Mouse (Mus musculus): Measurements from ENCODE around the gene Wdr20. TPM values are rescaled to one million over a fixed set of nuclear protein-coding genes. Genes with fewer than 3 reads are reported as not detected.
A peak's percentile ranks its signal among the peaks of the same experiment; 100 is the strongest.
"Not testable (repeated sequence)": the region's sequence is repeated elsewhere in the genome, so short reads cannot be mapped to it uniquely, and the experiment has no call there.

Wdr20 gene
- polyA plus RNA-seq, 1 experiment from 2014 or later, result 28.3 TPM

DNA sequence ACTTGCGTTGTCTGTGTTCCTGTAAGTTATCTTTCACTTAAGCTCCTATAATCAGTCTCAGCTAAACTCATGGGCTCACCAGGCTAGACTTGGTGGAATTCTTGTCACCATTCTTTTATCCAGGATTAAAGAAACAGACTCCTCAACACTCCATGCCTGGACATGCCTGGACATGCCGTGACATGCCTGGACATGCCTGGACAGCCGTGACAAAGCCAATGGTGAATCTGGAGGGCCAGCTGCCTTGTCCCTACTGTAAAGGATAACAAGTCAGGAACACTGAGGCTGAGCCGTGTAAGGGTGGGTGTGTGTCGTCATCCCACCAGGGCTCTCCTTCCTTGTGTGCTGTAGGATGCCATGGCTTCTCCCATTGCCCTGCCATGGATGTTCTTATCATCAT, 12.7 kb upstream of the Wdr20 start:
- Histone ChIP-seq H3K4me1 (replicated peaks) (no peaks in the 10 kb centered on the region), H3K9ac (replicated peaks) (no peak overlapping the region), H3K27ac (no peak overlapping the region), H3K9me3 (no peaks in the 10 kb centered on the region), H3K27me3 (0 out of 2 replicates have a peak, but pooled peaks cover 6% of the 10 kb centered on the region), H3K36me3 (no peaks in the 10 kb centered on the region), H3K4me2 (replicated peaks) (no peak overlapping the region), H3K4me3 (replicated peaks) (no peak overlapping the region)
- ATAC-seq, result no peak
- 91% methylated on average over 5 of the region's 5 CpGs for WGBS

DNA sequence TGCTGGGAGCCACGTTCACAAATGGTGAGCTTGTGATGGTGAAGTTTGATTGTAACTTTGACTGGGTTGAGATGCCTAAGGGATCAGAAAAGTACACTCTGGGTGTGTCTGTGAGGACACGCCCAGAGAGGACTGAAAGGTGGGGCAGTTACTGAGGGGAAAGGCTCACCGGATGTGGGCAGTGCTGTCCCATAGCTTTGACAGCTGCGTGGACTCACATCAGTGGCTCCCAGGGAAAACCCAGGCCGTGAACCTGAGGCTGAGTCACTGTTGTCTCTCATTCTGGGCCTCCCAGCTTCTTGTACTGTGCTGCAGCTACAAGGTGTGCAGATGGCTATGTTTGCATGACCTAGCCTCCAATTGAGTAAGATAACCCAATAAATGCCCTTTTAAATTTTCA, 12.3 kb upstream of the Wdr20 start:
- WGBS, result 79% methylated on average over 5 of the region's 5 CpGs
- Histone ChIP-seq H3K4me1 (replicated peaks) (no peaks in the 10 kb centered on the region), H3K9me3 (no peaks in the 10 kb centered on the region), H3K4me3 (replicated peaks) (no peak overlapping the region), H3K27me3 (0 out of 2 replicates have a peak, but pooled peaks cover 6% of the 10 kb centered on the region), H3K4me2 (replicated peaks) (no peak overlapping the region), H3K27ac (no peak overlapping the region), H3K9ac (replicated peaks) (no peak overlapping the region), H3K36me3 (no peaks in the 10 kb centered on the region)
- no peak for ATAC-seq

DNA sequence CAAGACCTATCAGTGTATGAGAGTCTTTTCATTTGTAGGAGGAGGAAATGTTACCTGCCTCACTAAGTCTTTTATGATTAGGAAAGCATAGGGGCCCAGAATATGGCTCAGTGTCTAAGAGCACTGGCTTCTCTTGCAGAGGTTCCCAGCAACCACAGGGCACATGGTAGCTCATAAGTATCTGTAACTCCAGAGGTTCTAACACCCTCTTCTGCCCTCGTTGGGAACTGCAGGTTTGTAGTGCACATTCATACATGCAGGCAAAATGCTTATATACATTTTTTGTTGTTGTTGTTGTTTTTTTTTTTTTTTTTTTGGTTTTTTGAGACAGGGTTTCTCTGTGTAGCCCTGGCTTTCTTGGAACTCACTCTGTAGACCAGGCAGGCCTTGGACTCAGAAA, 11.3 kb upstream of the Wdr20 start:
- Histone ChIP-seq H3K27me3 (0 out of 2 replicates have a peak, but pooled peaks cover 6% of the 10 kb centered on the region), H3K27ac (no peak overlapping the region), H3K4me2 (replicated peaks) (no peak overlapping the region), H3K9ac (replicated peaks) (no peak overlapping the region), H3K4me1 (replicated peaks) (no peaks in the 10 kb centered on the region), H3K36me3 (no peaks in the 10 kb centered on the region), H3K9me3 (no peaks in the 10 kb centered on the region), H3K4me3 (replicated peaks) (no peak overlapping the region)
- no peak for ATAC-seq
- 60% methylated on average over 1 of the region's 1 CpGs for WGBS

DNA sequence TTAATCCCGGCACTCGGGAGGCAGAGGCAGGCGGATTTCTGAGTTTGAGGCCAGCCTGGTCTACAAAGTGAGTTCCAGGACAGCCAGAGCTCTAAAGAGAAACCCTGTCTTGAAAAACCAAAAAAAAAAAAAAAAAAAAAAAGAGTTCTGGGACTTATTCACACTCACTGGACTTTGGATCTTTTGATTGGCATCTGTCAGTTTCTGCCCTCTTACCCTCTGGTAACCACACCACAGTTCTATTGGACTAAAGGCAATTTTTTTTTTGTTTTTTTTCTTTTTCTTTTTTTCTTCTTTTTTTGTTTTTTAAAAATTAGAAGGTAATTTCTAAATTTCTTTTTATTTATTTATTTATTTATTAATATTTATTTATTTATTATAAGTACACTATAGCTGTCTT, 4.5 kb upstream of the Wdr20 start:
- ATAC-seq; H3K9ac ChIP-seq (replicated peaks); H3K4me2 ChIP-seq (replicated peaks); H3K36me3 ChIP-seq; H3K27ac ChIP-seq; H3K4me3 ChIP-seq (replicated peaks); H3K4me1 ChIP-seq (replicated peaks); H3K9me3 ChIP-seq: not testable (repeated sequence)
- peaks cover 24% of the 10 kb centered on the region for H3K27me3 ChIP-seq
- WGBS, result 94% methylated on average over 3 of the region's 3 CpGs

DNA sequence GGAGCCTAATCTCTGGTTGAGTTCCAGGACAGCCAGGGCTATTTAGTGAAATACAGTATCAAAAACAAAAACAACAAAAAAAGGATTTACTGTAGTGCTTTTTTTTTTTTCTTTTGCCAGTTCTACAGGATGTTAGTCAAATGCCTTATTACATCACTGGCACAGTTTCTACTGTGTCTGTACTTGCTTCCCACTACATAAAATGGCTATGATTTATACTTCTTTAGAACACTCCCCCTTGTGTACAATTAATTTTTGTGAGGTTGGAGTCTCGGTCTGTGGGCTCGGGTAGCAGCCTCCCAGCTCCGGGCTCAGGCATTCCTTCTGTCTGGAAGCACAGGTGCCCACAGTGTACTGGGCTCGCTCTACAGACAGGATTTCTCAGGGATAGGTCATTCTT, 1.1 kb upstream of the Wdr20 start:
- WGBS, result 19% methylated on average over 4 of the region's 4 CpGs
- H3K4me2 ChIP-seq (replicated peaks), result peak overlapping the region; percentile 72
- no peak for ATAC-seq
- peaks cover 18% of the 10 kb centered on the region for H3K27me3 ChIP-seq
- peak overlapping the region; percentile 100 for H3K4me3 ChIP-seq (replicated peaks)
- no peaks in the 10 kb centered on the region for H3K9me3 ChIP-seq
- H3K4me1 ChIP-seq (replicated peaks), result peaks cover 23% of the 10 kb centered on the region
- no peak overlapping the region for H3K27ac ChIP-seq
- H3K36me3 ChIP-seq, result no peaks in the 10 kb centered on the region
- H3K9ac ChIP-seq (replicated peaks), result no peak overlapping the region

DNA sequence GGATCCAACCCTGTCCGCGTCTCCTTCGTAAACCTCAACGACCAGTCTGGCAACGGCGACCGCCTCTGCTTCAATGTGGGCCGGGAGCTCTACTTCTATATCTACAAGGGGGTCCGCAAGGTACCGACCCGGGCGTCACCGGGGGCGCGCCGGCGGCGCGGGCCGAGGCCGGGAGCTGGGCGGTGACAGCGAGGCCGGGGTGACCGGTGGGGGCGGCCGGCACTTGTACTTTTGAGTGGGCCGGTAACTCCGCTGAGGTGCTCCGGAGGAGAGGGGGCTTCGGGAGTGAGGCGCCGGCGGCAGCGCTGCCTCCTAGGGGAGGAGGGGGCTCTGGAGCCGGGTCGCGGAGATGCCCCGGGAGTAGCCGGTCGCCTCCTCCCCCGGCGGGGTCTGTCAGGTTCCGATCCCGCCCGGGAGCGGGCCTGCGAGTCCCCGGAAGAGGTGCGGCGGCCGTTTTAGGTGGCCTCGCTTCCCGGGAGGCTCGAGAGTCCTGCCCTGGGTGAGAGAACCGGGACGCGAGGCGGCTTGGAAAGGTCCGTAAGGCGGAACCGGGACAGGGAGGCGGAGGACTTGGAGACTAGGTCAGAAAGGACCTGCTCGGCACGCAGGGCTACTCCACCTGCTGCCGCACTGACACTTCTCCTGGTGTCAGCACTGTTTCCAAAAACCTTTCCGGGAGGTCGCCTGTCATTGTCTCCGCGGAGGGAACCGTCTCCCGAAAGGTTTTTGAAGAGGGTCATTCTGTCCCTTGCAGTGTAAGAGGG, 596 bp downstream of the Wdr20 start:
- ATAC-seq, result no peak; the same call in 1 of the 2 replicates
- H3K9ac ChIP-seq (replicated peaks), result peak overlapping the region; percentile 96
- peak overlapping the region; percentile 86 for H3K27ac ChIP-seq
- no peaks in the 10 kb centered on the region for H3K9me3 ChIP-seq
- WGBS, result under 1% methylated on average over 72 of the region's 72 CpGs
- peaks cover 23% of the 10 kb centered on the region for H3K4me1 ChIP-seq (replicated peaks)
- H3K4me3 ChIP-seq (replicated peaks), result peak overlapping the region; percentile 100
- H3K36me3 ChIP-seq, result no peaks in the 10 kb centered on the region
- H3K27me3 ChIP-seq, result peaks cover 18% of the 10 kb centered on the region
- H3K4me2 ChIP-seq (replicated peaks), result peak overlapping the region; percentile 93

DNA sequence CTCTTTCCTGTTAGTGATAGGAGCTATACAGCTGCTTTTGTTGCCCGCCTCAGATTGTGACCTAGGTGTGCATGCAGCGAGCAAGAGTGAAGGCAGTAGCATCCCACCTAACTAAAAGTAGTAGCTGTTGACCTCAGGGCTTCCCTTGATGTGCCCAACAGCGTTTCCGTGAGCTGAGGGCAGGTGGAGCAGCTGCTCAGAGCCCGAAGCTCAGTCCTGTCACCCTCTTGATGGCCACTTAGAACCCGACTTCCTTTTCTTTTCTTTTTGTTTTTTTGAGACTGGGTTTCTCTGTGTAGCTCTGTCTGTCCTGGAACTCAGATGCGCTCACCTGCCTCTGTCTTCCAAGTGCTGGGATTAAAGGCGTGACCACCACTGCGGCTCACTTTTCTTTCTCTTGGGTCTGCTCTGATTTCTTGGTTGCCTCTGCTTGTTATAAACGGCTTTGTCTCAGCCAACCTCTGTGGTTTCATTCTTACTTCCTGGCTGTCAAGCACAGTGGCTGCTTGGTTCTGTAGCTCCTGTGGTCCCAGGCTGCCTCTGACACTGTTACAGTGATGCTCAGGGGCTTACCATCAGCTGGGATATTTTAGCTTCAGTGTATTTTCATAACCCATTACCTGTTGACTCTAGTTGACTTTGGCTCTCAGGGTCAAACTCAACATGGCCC, 13.2 kb downstream of the Wdr20 start:
- Histone ChIP-seq H3K4me1 (replicated peaks) (0 out of 2 replicates have a peak, but pooled peaks cover 2% of the 10 kb centered on the region), H3K9me3 (no peaks in the 10 kb centered on the region), H3K4me3 (replicated peaks) (no peak overlapping the region), H3K4me2 (replicated peaks) (no peak overlapping the region), H3K27ac (no peak overlapping the region), H3K27me3 (no peaks in the 10 kb centered on the region), H3K9ac (replicated peaks) (no peak overlapping the region), H3K36me3 (peaks cover 18% of the 10 kb centered on the region)
- no peak for ATAC-seq
- WGBS, result 89% methylated on average over 10 of the region's 10 CpGs

DNA sequence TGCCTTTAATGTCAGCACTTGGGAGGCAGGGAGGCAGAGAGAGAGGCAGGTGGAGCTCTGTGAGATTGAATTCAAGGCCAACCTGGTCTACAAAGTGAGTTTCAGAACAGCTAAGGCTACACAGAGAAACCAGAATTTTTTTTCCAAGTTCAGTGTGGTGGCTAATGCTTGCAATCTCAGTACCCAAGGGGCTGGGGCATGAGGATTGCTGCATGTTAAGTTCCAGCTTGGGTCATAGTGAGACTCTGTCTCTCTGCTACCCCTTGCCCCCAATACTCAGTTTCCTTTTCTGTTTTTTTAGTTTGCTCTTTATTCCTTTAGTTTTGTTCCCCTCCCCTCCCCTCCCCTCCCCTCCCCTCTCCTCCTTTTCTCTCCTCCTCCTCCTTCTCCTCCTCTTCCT, 15.0 kb downstream of the Wdr20 start:
- no peak for ATAC-seq
- Histone ChIP-seq H3K4me1 (replicated peaks) (0 out of 2 replicates have a peak, but pooled peaks cover 2% of the 10 kb centered on the region), H3K9me3 (no peaks in the 10 kb centered on the region), H3K9ac (replicated peaks) (no peak overlapping the region), H3K4me3 (replicated peaks) (no peak overlapping the region), H3K4me2 (replicated peaks) (no peak overlapping the region), H3K36me3 (peaks cover 14% of the 10 kb centered on the region), H3K27me3 (no peaks in the 10 kb centered on the region), H3K27ac (no peak overlapping the region)

DNA sequence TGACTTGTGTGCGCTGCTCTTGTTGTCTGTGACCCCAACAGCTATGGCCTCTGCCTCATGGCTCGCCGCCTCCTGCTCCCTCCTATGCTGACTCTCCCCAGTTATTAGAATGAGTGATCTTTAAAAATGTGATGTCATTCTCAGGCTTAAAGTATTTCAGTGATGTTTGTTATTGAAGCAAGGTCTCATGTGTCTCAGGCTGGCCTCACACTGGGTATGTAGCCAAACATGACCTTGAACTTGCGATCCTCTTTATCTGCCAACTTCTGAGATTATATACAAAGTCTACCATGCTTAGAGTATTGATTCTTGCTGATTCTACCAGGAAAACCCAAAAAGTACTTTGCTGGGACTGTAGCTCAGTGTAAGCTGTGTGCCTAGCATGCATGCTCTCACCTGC, 16.2 kb downstream of the Wdr20 start:
- 0 out of 2 replicates have a peak, but pooled peaks cover 2% of the 10 kb centered on the region for H3K4me1 ChIP-seq (replicated peaks)
- H3K27me3 ChIP-seq, result no peaks in the 10 kb centered on the region
- peaks cover 14% of the 10 kb centered on the region for H3K36me3 ChIP-seq
- no peak overlapping the region for H3K27ac ChIP-seq
- H3K4me3 ChIP-seq (replicated peaks), result no peak overlapping the region
- no peak overlapping the region for H3K9ac ChIP-seq (replicated peaks)
- no peak for ATAC-seq
- H3K4me2 ChIP-seq (replicated peaks), result no peak overlapping the region
- WGBS, result 98% methylated on average over 4 of the region's 4 CpGs
- no peaks in the 10 kb centered on the region for H3K9me3 ChIP-seq

DNA sequence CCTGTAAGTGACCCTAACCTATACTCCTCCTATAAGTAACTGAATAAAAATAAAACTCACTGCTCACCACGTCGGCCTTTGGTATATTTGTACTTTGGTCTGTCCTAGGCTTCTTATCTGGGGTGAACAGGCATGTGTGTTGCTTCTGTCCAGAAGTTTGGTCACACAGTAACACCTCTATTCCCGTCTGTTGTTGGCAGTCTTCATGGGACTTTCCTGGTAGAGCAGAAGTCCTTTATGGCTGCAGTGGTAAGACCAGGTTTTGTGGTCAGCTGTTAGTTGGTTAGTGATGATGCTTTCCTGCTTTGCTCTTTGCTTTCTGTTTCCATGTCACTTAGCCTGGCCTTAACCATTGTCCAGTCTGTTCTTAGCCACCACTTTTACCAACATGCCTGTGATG, 19.4 kb downstream of the Wdr20 start:
- Histone ChIP-seq H3K9me3 (no peaks in the 10 kb centered on the region), H3K27me3 (no peaks in the 10 kb centered on the region), H3K4me3 (replicated peaks) (no peak overlapping the region), H3K4me2 (replicated peaks) (no peak overlapping the region), H3K36me3 (peaks cover 14% of the 10 kb centered on the region), H3K9ac (replicated peaks) (no peak overlapping the region), H3K4me1 (replicated peaks) (peaks cover 12% of the 10 kb centered on the region), H3K27ac (no peak overlapping the region)
- ATAC-seq, result no peak
- 91% methylated on average over 3 of the region's 3 CpGs for WGBS

DNA sequence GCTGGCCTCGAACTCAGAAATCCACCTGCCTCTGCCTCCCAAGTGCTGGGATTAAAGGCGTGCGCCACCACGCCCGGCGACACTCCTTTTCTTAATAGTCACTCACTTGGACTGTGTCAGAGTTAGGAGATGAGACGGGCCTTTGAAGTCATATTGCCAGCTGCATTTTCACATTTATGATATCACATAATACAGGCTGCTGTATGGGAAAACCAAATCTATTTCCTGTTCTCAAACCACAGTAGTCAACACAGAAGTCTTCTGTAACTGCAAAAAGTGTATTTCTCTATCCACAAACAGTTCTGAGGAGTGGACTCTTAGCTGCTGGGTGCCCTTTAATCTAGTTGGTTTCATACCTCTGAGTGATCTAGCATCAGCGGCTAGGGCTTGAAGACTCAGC, 21.2 kb downstream of the Wdr20 start:
- H3K9ac ChIP-seq (replicated peaks), result no peak overlapping the region
- ATAC-seq, result no peak
- H3K4me2 ChIP-seq (replicated peaks), result no peak overlapping the region
- no peak overlapping the region for H3K27ac ChIP-seq
- H3K4me1 ChIP-seq (replicated peaks), result peaks cover 18% of the 10 kb centered on the region
- over 99% methylated on average over 7 of the region's 8 CpGs for WGBS
- no peaks in the 10 kb centered on the region for H3K9me3 ChIP-seq
- H3K27me3 ChIP-seq, result no peaks in the 10 kb centered on the region
- no peak overlapping the region for H3K4me3 ChIP-seq (replicated peaks)
- H3K36me3 ChIP-seq, result peaks cover 12% of the 10 kb centered on the region

DNA sequence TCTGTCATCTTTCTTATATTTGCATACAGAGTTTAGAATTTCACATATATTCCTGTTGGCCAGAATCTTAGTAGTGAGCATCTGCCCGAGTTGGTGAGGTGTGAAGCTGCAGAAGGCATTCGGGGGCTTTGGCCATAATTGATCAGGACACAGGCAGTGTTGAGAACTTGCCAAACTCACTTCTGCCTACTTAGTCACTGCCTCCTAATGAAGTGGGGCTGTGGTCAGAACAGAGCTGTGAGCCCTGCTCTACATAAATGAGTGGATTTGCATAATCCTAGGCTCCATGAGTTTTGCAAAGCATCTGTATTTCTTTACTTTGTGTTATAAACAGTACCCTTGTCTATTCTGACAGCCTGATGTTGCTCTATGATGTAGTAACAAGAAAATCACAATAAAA, 24.6 kb downstream of the Wdr20 start:
- WGBS, result 79% methylated on average over 2 of the region's 2 CpGs
- Histone ChIP-seq H3K27me3 (no peaks in the 10 kb centered on the region), H3K9ac (replicated peaks) (no peak overlapping the region), H3K27ac (no peak overlapping the region), H3K4me1 (replicated peaks) (peaks cover 18% of the 10 kb centered on the region), H3K36me3 (no peaks in the 10 kb centered on the region), H3K9me3 (no peaks in the 10 kb centered on the region), H3K4me3 (replicated peaks) (no peak overlapping the region), H3K4me2 (replicated peaks) (no peak overlapping the region)
- no peak for ATAC-seq
